Mouse (Mus musculus): Measurements from ENCODE around the gene Lysmd1.

DNA sequence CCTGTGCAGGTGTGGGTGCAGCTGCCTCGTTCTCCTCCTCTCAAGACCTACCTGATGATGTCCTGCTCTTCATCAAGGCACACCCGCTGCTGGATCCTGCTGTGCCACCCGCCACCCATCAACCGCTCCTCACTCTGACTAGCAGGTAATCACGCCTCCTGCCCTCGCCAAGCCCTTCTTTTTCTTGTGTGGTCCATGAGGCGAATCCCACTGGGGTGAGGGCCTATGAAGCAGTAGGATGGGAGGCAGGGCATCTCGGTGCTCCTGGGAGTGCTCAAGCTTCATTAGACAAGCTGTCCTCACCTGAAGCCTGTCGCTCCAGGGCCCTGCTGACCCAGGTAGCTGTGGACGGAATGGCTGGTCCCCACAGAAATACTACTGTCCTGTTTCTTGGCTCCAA is 36.1 kb downstream of the Lysmd1 start:
- TF ChIP-seq GATA1 (IDR thresholded peaks at IDR 0.05; ENCODE audit: borderline replicate concordance, low read length) (no peak), FLI1 (IDR thresholded peaks at IDR 0.05; ENCODE audit: low read length) (no peak)

Data from megakaryocyte, embryonic 14.5 days (primary cell).